Mouse (Mus musculus) liver (tissue): ENCODE results near the gene Acsl3.

ENCODE experiments used
- DNase-seq: peaks from one replicate; pipeline ENCODE4 v3.0.0-alpha.2; 2020; ENCODE audit warnings: mixed read lengths

Acsl3 gene

GRCm38 (mm10) chr1:78688149-78688548, 30.5 kb downstream of the Acsl3 start:
- DNase-seq: no peak

- no peak for DNase-seq
Observed at GRCm38 (mm10) chr1:78694503-78695258, 37.1 kb downstream of the Acsl3 start.

GRCm38 (mm10) chr1:78696305-78696704, 38.7 kb downstream of the Acsl3 start:
- DNase-seq: no peak

GRCm38 (mm10) chr1:78696903-78697302, 39.3 kb downstream of the Acsl3 start:
- no peak for DNase-seq

- DNase-seq: no peak
Observed at GRCm38 (mm10) chr1:78698138-78698537, 40.5 kb downstream of the Acsl3 start.

GRCm38 (mm10) chr1:78701740-78702139, 44.1 kb downstream of the Acsl3 start:
- no peak for DNase-seq

- DNase-seq: no peak
Observed at GRCm38 (mm10) chr1:78702282-78702963, 44.8 kb downstream of the Acsl3 start.

GRCm38 (mm10) chr1:78702964-78703285, 45.3 kb downstream of the Acsl3 start:
- no peak for DNase-seq

GRCm38 (mm10) chr1:78706338-78706737, 48.7 kb downstream of the Acsl3 start:
- DNase-seq: no peak

- no peak for DNase-seq
Observed at GRCm38 (mm10) chr1:78707280-78707679, 49.7 kb downstream of the Acsl3 start.

- no peak for DNase-seq
Observed at GRCm38 (mm10) chr1:78710026-78710425, 52.4 kb downstream of the Acsl3 start.

- no peak for DNase-seq
Observed at GRCm38 (mm10) chr1:78710613-78711329, 53.1 kb downstream of the Acsl3 start.

GRCm38 (mm10) chr1:78724458-78725190, 67.0 kb downstream of the Acsl3 start:
- DNase-seq: peak; percentile 60

GRCm38 (mm10) chr1:78725191-78725490, 67.5 kb downstream of the Acsl3 start:
- no peak for DNase-seq

GRCm38 (mm10) chr1:78725617-78726223, 68.1 kb downstream of the Acsl3 start:
- DNase-seq: no peak

- DNase-seq: no peak
Observed at GRCm38 (mm10) chr1:78730114-78730720, 72.6 kb downstream of the Acsl3 start.

GRCm38 (mm10) chr1:78732290-78732689, 74.7 kb downstream of the Acsl3 start:
- no peak for DNase-seq

- DNase-seq: no peak
Observed at GRCm38 (mm10) chr1:78734261-78735000, 76.8 kb downstream of the Acsl3 start.

GRCm38 (mm10) chr1:78737646-78738045, 80.0 kb downstream of the Acsl3 start:
- DNase-seq: no peak

GRCm38 (mm10) chr1:78740676-78741075, 83.1 kb downstream of the Acsl3 start:
- DNase-seq: no peak

- no peak for DNase-seq
Observed at GRCm38 (mm10) chr1:78742198-78742597, 84.6 kb downstream of the Acsl3 start.

- no peak for DNase-seq
Observed at GRCm38 (mm10) chr1:78743318-78743717, 85.7 kb downstream of the Acsl3 start.
